Mouse (Mus musculus): Measurements from ENCODE around the gene Gm49384.

DNA sequence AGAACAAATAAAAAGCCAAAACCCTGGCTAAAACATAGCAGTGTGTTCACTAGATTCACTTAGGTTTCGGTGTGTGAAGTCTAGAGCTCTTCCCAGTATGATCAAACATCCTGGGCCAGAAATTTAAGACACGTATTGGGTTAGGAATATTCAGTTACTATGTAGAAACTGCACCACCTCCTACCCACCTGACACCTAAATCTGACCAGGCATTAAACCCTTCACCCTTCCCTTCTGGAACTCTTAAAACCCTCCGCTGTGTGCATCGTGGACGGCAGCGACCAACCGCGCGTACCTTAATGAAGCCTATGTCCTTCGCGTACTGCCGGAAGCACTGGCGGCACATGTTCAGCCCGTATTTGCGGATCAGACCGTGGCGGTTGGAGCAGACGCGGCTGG lies 45.7 kb downstream of the Gm49384 start:
- TF ChIP-seq POLR2A (IDR thresholded peaks at IDR 0.05; ENCODE audit: low read depth, low read length): no peak
- TF ChIP-seq CTCF (IDR thresholded peaks at IDR 0.05; ENCODE audit: extremely low read depth, insufficient read length, insufficient replicate concordance, low read depth, low read length): no peak

All from small intestine, adult 2 months (tissue).